Mouse (Mus musculus): ENCODE measurements around the gene Aif1l. TPM values are rescaled to one million over a fixed set of nuclear protein-coding genes. Genes with fewer than 3 reads are reported as not detected.

Aif1l gene
- 31.5 TPM for polyA plus RNA-seq (2014; fragmentation: Illumina TruSeq; extraction: RNeasy Lipid Tissue Mini Kit (QIAGEN cat#74804))

GRCm38 (mm10) chr2:31950058-31950871 lies at the start of gene Aif1l:
TSS of gene Aif1l (plus strand) at chr2:31950139.

DNA sequence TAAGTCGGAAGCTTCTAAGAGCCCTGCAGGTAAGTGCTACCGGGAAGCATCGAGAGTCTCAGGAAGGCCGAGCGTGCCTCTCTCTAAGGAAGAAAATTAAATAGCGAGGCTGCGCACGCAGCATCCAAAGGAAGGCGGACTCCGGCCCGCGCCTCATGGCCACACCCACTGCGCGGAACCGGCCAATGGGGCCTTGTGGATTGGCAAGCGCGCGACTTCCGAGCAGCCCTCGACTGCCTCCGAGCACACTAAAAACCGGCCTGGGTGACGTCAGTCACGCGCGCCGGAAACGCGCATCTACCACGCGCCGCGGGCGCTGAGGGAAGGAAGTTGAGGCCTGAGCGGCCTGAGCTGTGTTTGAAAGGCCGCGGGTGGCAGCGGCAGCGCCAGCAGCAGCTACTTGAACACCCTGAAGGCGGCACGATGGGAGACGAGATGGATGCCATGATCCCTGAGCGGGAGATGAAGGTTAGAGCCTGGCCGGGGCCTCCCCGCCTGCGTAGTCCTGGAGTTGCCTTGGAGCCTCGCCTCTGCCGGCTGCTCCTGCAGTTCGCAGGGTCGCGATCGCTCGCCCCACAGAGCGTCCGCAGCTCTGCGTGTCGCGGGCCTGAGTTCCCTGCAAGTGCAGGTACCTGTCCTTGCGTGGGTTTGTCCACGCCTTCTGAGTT lies 24.3 kb downstream of the Aif1l start, which contains the start of gene Nup214:
Gene Nup214, plus strand, starts transcription at position 296 of the 668 bp plus-strand sequence.

Other genes with a start within 250 kb of the Aif1l start
- gene Qrfp, start 139.6 kb upstream of the Aif1l start, polyA plus RNA-seq (2014; fragmentation: Illumina TruSeq; extraction: RNeasy Lipid Tissue Mini Kit (QIAGEN cat#74804)): not detected
- not detected for gene Fibcd1, start 104.1 kb upstream of the Aif1l start, polyA plus RNA-seq (2014; fragmentation: Illumina TruSeq; extraction: RNeasy Lipid Tissue Mini Kit (QIAGEN cat#74804))
- 1.1 TPM for gene Lamc3, start 62.8 kb upstream of the Aif1l start, polyA plus RNA-seq (2014; fragmentation: Illumina TruSeq; extraction: RNeasy Lipid Tissue Mini Kit (QIAGEN cat#74804))
- 82.4 TPM for gene Nup214, start 24.3 kb downstream of the Aif1l start, polyA plus RNA-seq (2014; fragmentation: Illumina TruSeq; extraction: RNeasy Lipid Tissue Mini Kit (QIAGEN cat#74804))
- gene Fam78a, start 134.7 kb downstream of the Aif1l start, polyA plus RNA-seq (2014; fragmentation: Illumina TruSeq; extraction: RNeasy Lipid Tissue Mini Kit (QIAGEN cat#74804)): 4.8 TPM
- gene Plpp7, start 145.4 kb downstream of the Aif1l start, polyA plus RNA-seq (2014; fragmentation: Illumina TruSeq; extraction: RNeasy Lipid Tissue Mini Kit (QIAGEN cat#74804)): 0.54 TPM
- 58.5 TPM for gene Prrc2b, start 200.9 kb downstream of the Aif1l start, polyA plus RNA-seq (2014; fragmentation: Illumina TruSeq; extraction: RNeasy Lipid Tissue Mini Kit (QIAGEN cat#74804))

Measured in ovary, adult 10 weeks (tissue).